Mouse (Mus musculus): ENCODE results near the gene Rom1.
A peak's percentile ranks its signal among the peaks of the same experiment; 100 is the strongest.
"Not testable (repeated sequence)": the region's sequence is repeated elsewhere in the genome, so short reads cannot be mapped to it uniquely, and the experiment has no call there.

Rom1 gene

GRCm38 (mm10) chr19:8897865-8898495 lies 31.2 kb downstream of the Rom1 start, which contains the start of gene Ganab:
Gene Ganab (plus strand): TSS chr19:8898071.
- DNase-seq (ENCODE audit: low spot score): peak; percentile 89

- DNase-seq (ENCODE audit: low spot score): peak; percentile 42
Observed at GRCm38 (mm10) chr19:8897211-8897864, 31.8 kb downstream of the Rom1 start.

- not testable (repeated sequence) for DNase-seq (ENCODE audit: low spot score)
Observed at GRCm38 (mm10) chr19:8896231-8896630, 32.9 kb downstream of the Rom1 start.

GRCm38 (mm10) chr19:8895397-8895960 lies 33.7 kb downstream of the Rom1 start:
- no peak for DNase-seq (ENCODE audit: low spot score)

- DNase-seq (ENCODE audit: low spot score): peak; percentile 80
Observed at GRCm38 (mm10) chr19:8892829-8893766, 36.1 kb downstream of the Rom1 start, which contains the start of gene Ints5. Gene Ints5 (plus strand): TSS chr19:8893005.

GRCm38 (mm10) chr19:8888511-8889385 lies 40.4 kb downstream of the Rom1 start, which contains the start of the genes 1810009A15Rik and Gm49416:
Gene 1810009A15Rik (plus strand): TSS chr19:8888853.
Gene Gm49416 (plus strand): TSS chr19:8888926.
- DNase-seq (ENCODE audit: low spot score): peak; percentile 87

GRCm38 (mm10) chr19:8887585-8888463 lies 41.3 kb downstream of the Rom1 start:
- DNase-seq (ENCODE audit: low spot score): no peak

GRCm38 (mm10) chr19:8886916-8887584 lies 42.1 kb downstream of the Rom1 start:
- DNase-seq (ENCODE audit: low spot score): no peak

GRCm38 (mm10) chr19:8883616-8884015 lies 45.5 kb downstream of the Rom1 start, which contains the start of the genes Lbhd1 and Gm49403:
Gene Lbhd1 (plus strand): TSS chr19:8883732.
Gene Gm49403 (plus strand): TSS chr19:8883930.
- no peak for DNase-seq (ENCODE audit: low spot score)

- no peak for DNase-seq (ENCODE audit: low spot score)
Observed at GRCm38 (mm10) chr19:8881034-8881392, 48.1 kb downstream of the Rom1 start.

- DNase-seq (ENCODE audit: low spot score): peak; percentile 87
Observed at GRCm38 (mm10) chr19:8880311-8881033, 48.7 kb downstream of the Rom1 start, which contains the start of gene Uqcc3. Gene Uqcc3 (minus strand): TSS chr19:8880923.

Data from urinary bladder, postnatal 25 days (tissue).